Mouse (Mus musculus) kidney, postnatal 0 days (tissue): ENCODE measurements at regions not wholly inside any gene's neighbourhood (a gene's known extent, or its start where the extent isn't known, plus 50 kb on each side); places are given as distances from the start of the nearest gene placed in this dataset.

Source experiments
- ATAC-seq: fragments of 200-750 bp; cut with Nextera tagmentation; replicated peaks from 2 replicates; pipeline ENCODE4 v1.8.0; 2017; ENCODE audit warnings: low read depth, moderate number of reproducible peaks, moderate TSS enrichment, moderate library complexity; ENCODE audit not compliant: low FRiP score
- DNase-seq: peaks from one replicate; pipeline ENCODE4 v3.0.0-alpha.2; 2016; ENCODE audit warnings: low spot score
- H3K27ac ChIP-seq: fragments of 300-500 bp; sonication (generic); 2 replicates; pipeline ENCODE4 v1.5.1; 2014; ENCODE audit warnings: mild to moderate bottlenecking
- H3K27me3 ChIP-seq: fragments of 300-500 bp; sonication (generic); 2 replicates; pipeline ENCODE4 v1.6.1; 2014; ENCODE audit warnings: low read length, mixed read lengths; ENCODE audit not compliant: insufficient read depth
- H3K36me3 ChIP-seq: fragments of 300-500 bp; sonication (generic); 2 replicates; pipeline ENCODE4 v1.6.1; 2014; ENCODE audit warnings: low read length, mixed read lengths; ENCODE audit not compliant: insufficient read depth
- H3K4me1 ChIP-seq: fragments of 300-500 bp; sonication (generic); replicated peaks from 2 replicates; pipeline ENCODE4 v1.6.1; 2014; ENCODE audit warnings: antibody characterized with exemption, low read length, mixed read lengths; ENCODE audit not compliant: insufficient read depth
- H3K4me2 ChIP-seq: fragments of 300-500 bp; sonication (generic); 2 replicates; pipeline ENCODE4 v1.6.1; 2014; ENCODE audit warnings: mild to moderate bottlenecking, low read length, moderate library complexity, mixed read lengths
- H3K4me3 ChIP-seq: fragments of 300-500 bp; sonication (generic); replicated peaks from 2 replicates; pipeline ENCODE4 v1.5.1; 2014; ENCODE audit warnings: low read depth, low read length
- H3K9ac ChIP-seq: fragments of 300-500 bp; sonication (generic); 2 replicates; pipeline ENCODE4 v1.6.1; 2014; ENCODE audit warnings: low read depth, low read length
- H3K9me3 ChIP-seq: fragments of 300-500 bp; sonication (generic); replicated peaks from 2 replicates; pipeline ENCODE4 v1.6.1; 2016; ENCODE audit warnings: low read length, inconsistent platforms, mixed read lengths
- CTCF ChIP-seq: IDR thresholded peaks from 2 replicates; pipeline ENCODE4 v1.5.1; 2016; ENCODE audit warnings: antibody characterized with exemption, low read depth, mild to moderate bottlenecking, moderate library complexity
- WGBS: fragments of 180-500 bp; shearing (Covaris S2); extraction: QIAGEN DNeasy Blood & Tissue Kit; methylation state at CpG from one replicate; pipeline ENCODE4 v1.1.7; 2014; 5-methylcytosine and 5-hydroxymethylcytosine counted together

- no peak for TF ChIP-seq CTCF
These were observed 78.7 kb upstream of the Veph1 start for GRCm38 (mm10) chr3:66375088-66375910.

GRCm38 (mm10) chr3:66374603-66375002 lies 78.0 kb upstream of the Veph1 start:
- DNase-seq (no peak), ATAC-seq (no peak)
- Histone ChIP-seq H3K9ac (no peak overlapping the region), H3K4me1 (no peaks in the 10 kb centered on the region), H3K36me3 (no peaks in the 10 kb centered on the region), H3K27ac (no peak overlapping the region), H3K9me3 (no peaks in the 10 kb centered on the region), H3K4me2 (no peak overlapping the region), H3K27me3 (no peaks in the 10 kb centered on the region), H3K4me3 (no peak overlapping the region)
- WGBS, result 82% methylated on average over 4 of the region's 4 CpGs
- no peak for TF ChIP-seq CTCF

More at GRCm38 (mm10) chr3:66375088-66375910, 78.7 kb upstream of the Veph1 start:
- Histone ChIP-seq H3K36me3 (no peaks in the 10 kb centered on the region), H3K9me3 (no peaks in the 10 kb centered on the region), H3K27me3 (no peaks in the 10 kb centered on the region), H3K9ac (no peak overlapping the region), H3K4me1 (no peaks in the 10 kb centered on the region), H3K4me2 (no peak overlapping the region), H3K27ac (no peak overlapping the region), H3K4me3 (no peak overlapping the region)
- DNase-seq, result no peak
- no peak for ATAC-seq
- WGBS, result 63% methylated on average over 14 of the region's 14 CpGs

GRCm38 (mm10) chr3:66373807-66374575 lies 77.4 kb upstream of the Veph1 start:
- no peaks in the 10 kb centered on the region for H3K9me3 ChIP-seq
- H3K27ac ChIP-seq, result no peak overlapping the region
- ATAC-seq (no peak), DNase-seq (no peak)
- no peak overlapping the region for H3K4me2 ChIP-seq
- no peak for TF ChIP-seq CTCF
- no peak overlapping the region for H3K9ac ChIP-seq
- no peaks in the 10 kb centered on the region for H3K4me1 ChIP-seq
- no peaks in the 10 kb centered on the region for H3K27me3 ChIP-seq
- no peaks in the 10 kb centered on the region for H3K36me3 ChIP-seq
- 70% methylated on average over 8 of the region's 8 CpGs for WGBS
- no peak overlapping the region for H3K4me3 ChIP-seq
